Mouse (Mus musculus) forebrain, embryonic 15.5 days (tissue): ENCODE data around the gene Rac1. TPM values are rescaled to one million over a fixed set of nuclear protein-coding genes. Genes with fewer than 3 reads are reported as not detected.
"Not testable (repeated sequence)": the region's sequence is repeated elsewhere in the genome, so short reads cannot be mapped to it uniquely, and the experiment has no call there.

Source experiments
- ATAC-seq: fragments of 200-750 bp; cut with Nextera tagmentation; replicated peaks from 2 replicates; pipeline ENCODE4 v1.8.0; 2017; ENCODE audit warnings: mild to moderate bottlenecking, moderate TSS enrichment, moderate library complexity
- H3K27ac ChIP-seq: fragments of 300-500 bp; sonication (generic); replicated peaks from 2 replicates; pipeline ENCODE4 v1.5.1; 2015; ENCODE audit warnings: mild to moderate bottlenecking, inconsistent platforms
- H3K27me3 ChIP-seq: fragments of 300-500 bp; sonication (generic); 2 replicates; pipeline ENCODE4 v1.6.1; 2015; ENCODE audit warnings: inconsistent platforms
- H3K36me3 ChIP-seq: fragments of 300-500 bp; sonication (generic); 2 replicates; pipeline ENCODE4 v1.6.1; 2015; ENCODE audit warnings: mild to moderate bottlenecking, inconsistent platforms
- H3K4me1 ChIP-seq: fragments of 300-500 bp; sonication (generic); 2 replicates; pipeline ENCODE4 v1.6.1; 2015; ENCODE audit warnings: inconsistent platforms
- H3K4me2 ChIP-seq: fragments of 300-500 bp; sonication (generic); replicated peaks from 2 replicates; pipeline ENCODE4 v1.6.1; 2015; ENCODE audit warnings: mild to moderate bottlenecking, inconsistent platforms
- H3K4me3 ChIP-seq: fragments of 300-500 bp; sonication (generic); 2 replicates; pipeline ENCODE4 v1.5.1; 2015; ENCODE audit warnings: mild to moderate bottlenecking, inconsistent platforms
- H3K9ac ChIP-seq: fragments of 300-500 bp; sonication (generic); replicated peaks from 2 replicates; pipeline ENCODE4 v1.6.1; 2015; ENCODE audit warnings: mild to moderate bottlenecking, inconsistent platforms
- H3K9me3 ChIP-seq: fragments of 300-500 bp; sonication (generic); 2 replicates; pipeline ENCODE4 v1.6.1; 2016; ENCODE audit warnings: inconsistent platforms
- WGBS: fragments of 180-500 bp; shearing (Covaris S2); methylation state at CpG from one replicate; pipeline ENCODE4 v1.1.7; 2015; ENCODE audit warnings: mixed read lengths; 5-methylcytosine and 5-hydroxymethylcytosine counted together
- polyA plus RNA-seq: library from polyadenylated mRNA; unstranded; fragments of >200 nt; fragmentation: Nextera tagmentation; extraction: Ambion mirVana; gene quantifications from 2 replicates; pipeline ENCODE4 v1.2.1, GENCODE M21; 2015

The Rac1 gene
- polyA plus RNA-seq, 1 experiment from 2014 or later, result 402 TPM

DNA sequence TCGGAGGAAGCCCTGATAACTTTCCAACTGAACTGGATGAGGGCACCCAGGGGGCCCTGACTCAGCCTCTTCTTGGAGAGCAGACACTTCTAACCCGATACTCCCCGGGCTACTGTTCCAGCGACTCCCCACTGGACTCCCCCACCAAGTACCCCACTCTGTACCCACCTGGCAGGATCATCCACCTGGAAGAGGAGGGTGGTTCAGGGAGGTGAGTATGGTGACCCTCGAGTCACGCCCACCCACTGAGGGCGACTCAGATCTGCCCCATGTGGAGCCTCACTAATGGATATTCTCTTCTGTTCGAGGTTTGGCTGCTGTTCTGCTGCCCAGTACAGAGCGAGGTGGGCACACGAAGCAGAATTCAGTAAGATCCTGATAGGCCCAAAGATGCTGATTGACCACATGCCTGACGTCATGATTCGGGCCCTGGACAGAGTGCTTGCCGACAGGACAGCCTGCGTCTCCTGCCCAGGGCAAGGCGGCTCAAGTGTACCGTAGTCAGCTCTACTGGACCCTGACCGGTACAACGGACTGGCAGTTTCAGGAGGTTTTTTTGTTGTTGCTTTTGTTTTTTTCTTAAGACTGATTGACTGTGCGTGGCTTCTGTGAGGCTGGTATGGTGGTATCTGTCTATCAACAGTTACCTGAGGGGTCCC is 24.8 kb downstream of the Rac1 start:
- no peaks in the 10 kb centered on the region for H3K4me1 ChIP-seq

DNA sequence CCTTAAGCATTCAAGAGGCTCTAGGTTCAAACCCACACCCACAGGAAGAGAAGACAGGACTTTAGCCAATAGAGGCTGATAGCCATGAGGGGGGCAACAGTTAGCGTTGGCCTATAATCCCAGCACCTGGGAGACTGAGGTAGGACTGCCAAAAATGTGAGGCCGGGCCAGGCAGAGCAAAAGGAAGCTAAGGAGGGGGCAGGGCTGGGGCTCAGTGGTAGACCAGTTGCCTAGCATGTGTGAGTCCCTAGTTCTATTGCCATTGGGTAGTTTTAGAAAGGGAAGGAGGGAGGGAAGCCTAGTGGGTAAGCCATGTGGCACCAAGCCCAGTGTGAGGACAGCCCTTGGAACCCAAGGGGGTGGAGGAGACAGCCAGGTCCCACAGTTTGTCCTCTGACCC is 26.2 kb downstream of the Rac1 start:
- Histone ChIP-seq H3K36me3 (peaks cover 51% of the 10 kb centered on the region), H3K9me3 (no peaks in the 10 kb centered on the region), H3K4me3 (no peak overlapping the region), H3K4me1 (no peaks in the 10 kb centered on the region), H3K27ac (no peak overlapping the region), H3K4me2 (no peak overlapping the region), H3K27me3 (no peaks in the 10 kb centered on the region), H3K9ac (no peak overlapping the region)
- 86% methylated on average over 2 of the region's 2 CpGs for WGBS
- no peak for ATAC-seq

More for the DNA sequence above, 24.8 kb downstream of the Rac1 start:
- Histone ChIP-seq H3K4me2 (no peak overlapping the region), H3K9ac (no peak overlapping the region), H3K36me3 (peaks cover 48% of the 10 kb centered on the region), H3K4me3 (no peak overlapping the region), H3K27ac (no peak overlapping the region), H3K27me3 (no peaks in the 10 kb centered on the region), H3K9me3 (no peaks in the 10 kb centered on the region)
- 92% methylated on average over 19 of the region's 19 CpGs for WGBS
- ATAC-seq, result no peak

DNA sequence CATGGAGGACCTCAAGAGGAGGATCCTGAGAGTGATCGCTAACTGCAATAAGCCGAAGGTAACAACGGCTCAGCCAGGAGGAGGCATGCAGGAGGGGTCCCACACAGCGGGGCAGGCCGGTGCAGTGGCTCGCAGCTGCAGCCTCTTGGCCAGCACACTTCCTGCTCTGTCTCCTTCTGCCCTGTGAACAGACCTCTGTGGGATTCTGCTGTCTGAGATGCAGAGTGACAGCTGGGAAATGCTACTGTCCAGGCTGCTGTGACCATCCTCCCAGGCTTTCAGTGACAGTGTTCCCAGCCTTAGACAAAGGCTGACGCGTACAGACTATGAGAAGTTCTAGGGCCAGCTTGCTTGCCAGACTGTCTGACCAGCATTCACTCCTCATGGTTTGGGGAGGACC is 26.7 kb downstream of the Rac1 start:
- WGBS, result 94% methylated on average over 8 of the region's 8 CpGs
- no peak overlapping the region for H3K27ac ChIP-seq
- no peaks in the 10 kb centered on the region for H3K9me3 ChIP-seq
- no peak overlapping the region for H3K4me3 ChIP-seq
- no peak overlapping the region for H3K4me2 ChIP-seq
- no peak overlapping the region for H3K9ac ChIP-seq
- no peak for ATAC-seq
- peaks cover 51% of the 10 kb centered on the region for H3K36me3 ChIP-seq
- H3K4me1 ChIP-seq, result no peaks in the 10 kb centered on the region
- no peaks in the 10 kb centered on the region for H3K27me3 ChIP-seq

DNA sequence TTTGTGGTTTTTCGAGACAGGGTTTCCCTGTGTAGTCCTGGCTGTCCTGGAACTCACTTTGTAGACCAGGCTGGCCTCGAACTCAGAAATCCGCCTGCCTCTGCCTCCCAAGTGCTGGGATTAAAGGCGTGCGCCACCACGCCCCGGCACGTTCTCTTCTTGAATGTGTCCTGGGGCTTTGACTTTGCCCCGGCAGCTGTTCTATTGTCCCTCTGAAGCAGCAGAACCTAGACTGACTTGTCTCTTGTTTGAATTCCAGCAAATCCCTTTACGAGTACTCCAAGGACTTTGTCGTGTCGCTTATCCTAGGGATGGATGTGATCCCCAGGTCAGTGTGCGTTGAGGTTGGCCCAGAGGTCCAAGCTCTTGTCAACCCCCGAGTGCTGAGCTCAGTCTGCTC is 27.1 kb downstream of the Rac1 start:
- peaks cover 47% of the 10 kb centered on the region for H3K36me3 ChIP-seq
- H3K27ac ChIP-seq, H3K27me3 ChIP-seq, H3K4me2 ChIP-seq, H3K9ac ChIP-seq, H3K4me3 ChIP-seq, H3K9me3 ChIP-seq, H3K4me1 ChIP-seq, ATAC-seq: not testable (repeated sequence)
- WGBS, result 90% methylated on average over 14 of the region's 14 CpGs

DNA sequence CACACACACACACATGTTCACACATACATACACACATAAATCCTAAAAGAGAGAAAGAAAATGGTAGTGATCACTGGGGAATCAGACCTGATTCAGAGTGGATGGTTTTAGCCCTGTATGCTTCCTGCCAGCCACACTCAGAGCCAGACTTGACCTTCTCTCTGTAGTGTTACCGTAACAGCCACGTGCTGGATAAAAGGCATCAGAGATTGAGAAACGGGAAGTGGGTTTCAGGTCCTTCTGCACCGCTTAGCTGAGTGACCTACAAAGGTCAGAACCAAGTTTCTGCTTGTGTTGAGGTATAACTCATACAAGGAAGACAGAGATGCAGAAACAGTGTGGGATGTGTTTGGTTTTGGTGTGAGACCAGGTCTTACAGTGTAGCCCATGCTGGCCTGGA is 28.1 kb downstream of the Rac1 start:
- Histone ChIP-seq H3K4me1 (no peaks in the 10 kb centered on the region), H3K4me2 (no peak overlapping the region), H3K4me3 (no peak overlapping the region), H3K9ac (no peak overlapping the region), H3K9me3 (no peaks in the 10 kb centered on the region), H3K27me3 (no peaks in the 10 kb centered on the region), H3K27ac (no peak overlapping the region), H3K36me3 (peaks cover 45% of the 10 kb centered on the region)
- ATAC-seq, result no peak
- 89% methylated on average over 4 of the region's 4 CpGs for WGBS

DNA sequence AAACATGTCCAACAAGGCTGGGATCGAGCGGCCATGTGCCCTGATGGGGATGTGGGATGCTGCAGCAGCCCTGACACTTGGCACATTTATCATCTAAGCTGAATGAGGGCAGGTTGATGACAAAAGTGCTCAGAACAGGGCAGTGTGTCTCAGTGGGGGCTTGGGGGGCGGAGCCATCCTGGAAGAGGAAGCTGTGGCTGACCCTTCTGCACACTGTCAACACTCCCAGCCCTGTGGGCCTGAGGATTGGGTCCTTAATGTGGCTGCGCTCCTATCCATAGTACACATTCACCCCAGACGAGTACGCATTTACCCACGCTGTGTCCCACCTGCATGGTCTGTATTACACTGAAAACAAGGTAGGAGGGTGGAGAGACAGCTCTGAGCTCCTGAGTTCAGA is 28.6 kb downstream of the Rac1 start:
- Histone ChIP-seq H3K27ac (no peak overlapping the region), H3K9ac (no peak overlapping the region), H3K27me3 (no peaks in the 10 kb centered on the region), H3K9me3 (no peaks in the 10 kb centered on the region), H3K36me3 (peaks cover 45% of the 10 kb centered on the region), H3K4me2 (no peak overlapping the region), H3K4me1 (no peaks in the 10 kb centered on the region), H3K4me3 (no peak overlapping the region)
- WGBS, result 93% methylated on average over 7 of the region's 7 CpGs
- no peak for ATAC-seq

DNA sequence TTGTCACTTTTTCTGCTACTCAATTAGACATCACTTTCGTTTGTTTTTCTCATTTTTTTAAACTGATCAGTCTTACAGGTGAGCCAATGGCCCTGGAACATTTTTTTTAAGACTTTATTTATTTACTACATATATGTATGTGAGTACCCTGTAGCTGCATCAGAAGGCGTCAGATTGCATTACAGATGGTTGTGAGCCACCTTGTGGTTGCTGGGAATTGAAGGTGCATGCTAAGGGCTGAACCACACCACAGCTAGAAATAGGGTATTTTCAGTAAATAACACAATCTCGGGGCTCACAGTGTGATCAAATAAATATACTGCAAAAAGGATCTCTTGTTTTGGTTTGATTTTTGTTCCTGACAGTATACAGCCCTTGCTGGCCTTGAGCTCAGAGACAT is 30.4 kb downstream of the Rac1 start:
- 84% methylated on average over 3 of the region's 3 CpGs for WGBS

DNA sequence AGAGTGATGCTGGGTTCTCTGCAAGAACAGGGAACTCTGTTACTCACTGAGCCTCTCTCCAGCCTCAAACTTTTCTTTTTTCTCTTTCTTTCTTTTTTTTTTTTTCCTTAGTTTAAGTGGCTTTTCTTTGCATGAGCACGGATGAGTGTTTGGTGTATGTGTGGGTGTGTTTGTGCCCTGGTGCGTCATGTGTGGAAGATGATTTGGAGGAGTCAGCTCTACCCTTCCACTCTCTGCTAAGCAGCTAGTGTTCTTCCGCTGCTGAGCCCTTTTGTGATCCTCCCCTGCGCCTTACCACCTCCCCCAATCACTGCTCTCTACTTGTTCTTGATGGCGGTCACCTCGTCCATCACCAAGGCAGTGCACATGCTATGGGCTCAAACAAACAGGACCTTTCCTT is 32.1 kb downstream of the Rac1 start:
- Histone ChIP-seq H3K4me2 (no peak overlapping the region), H3K9me3 (no peaks in the 10 kb centered on the region), H3K27me3 (no peaks in the 10 kb centered on the region), H3K36me3 (peaks cover 31% of the 10 kb centered on the region), H3K9ac (no peak overlapping the region), H3K27ac (no peak overlapping the region), H3K4me1 (no peaks in the 10 kb centered on the region), H3K4me3 (no peak overlapping the region)
- 94% methylated on average over 6 of the region's 6 CpGs for WGBS
- ATAC-seq, result no peak

More for the DNA sequence above, 30.4 kb downstream of the Rac1 start:
- Histone ChIP-seq H3K27me3 (no peaks in the 10 kb centered on the region), H3K9me3 (no peaks in the 10 kb centered on the region), H3K36me3 (peaks cover 40% of the 10 kb centered on the region), H3K4me2 (no peak overlapping the region), H3K4me3 (no peak overlapping the region), H3K27ac (no peak overlapping the region), H3K4me1 (no peaks in the 10 kb centered on the region), H3K9ac (no peak overlapping the region)
- ATAC-seq, result no peak

DNA sequence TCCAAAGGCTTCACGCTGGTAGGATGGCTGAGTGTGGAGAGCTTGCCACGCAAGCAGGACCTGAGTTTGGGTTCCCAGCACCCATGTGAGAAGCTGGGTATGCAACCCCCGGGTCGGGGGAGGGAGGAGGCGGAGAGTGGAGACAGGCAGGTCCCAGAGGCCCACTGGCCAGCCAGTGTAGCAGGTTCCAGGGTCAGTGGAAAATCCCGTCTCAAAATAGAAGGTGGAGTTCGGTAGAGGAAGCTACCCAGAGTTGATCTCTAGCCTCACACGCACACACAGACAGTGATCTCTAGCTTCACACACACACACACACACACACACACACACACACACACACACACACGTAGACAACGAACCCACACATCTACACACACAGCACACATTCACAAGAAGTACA is 34.7 kb downstream of the Rac1 start:
- Histone ChIP-seq H3K4me1 (no peaks in the 10 kb centered on the region), H3K4me3 (no peak overlapping the region), H3K27ac (no peak overlapping the region), H3K36me3 (peaks cover 38% of the 10 kb centered on the region), H3K27me3 (no peaks in the 10 kb centered on the region), H3K9ac (no peak overlapping the region), H3K9me3 (no peaks in the 10 kb centered on the region), H3K4me2 (no peak overlapping the region)
- 93% methylated on average over 9 of the region's 10 CpGs for WGBS
- ATAC-seq, result no peak

DNA sequence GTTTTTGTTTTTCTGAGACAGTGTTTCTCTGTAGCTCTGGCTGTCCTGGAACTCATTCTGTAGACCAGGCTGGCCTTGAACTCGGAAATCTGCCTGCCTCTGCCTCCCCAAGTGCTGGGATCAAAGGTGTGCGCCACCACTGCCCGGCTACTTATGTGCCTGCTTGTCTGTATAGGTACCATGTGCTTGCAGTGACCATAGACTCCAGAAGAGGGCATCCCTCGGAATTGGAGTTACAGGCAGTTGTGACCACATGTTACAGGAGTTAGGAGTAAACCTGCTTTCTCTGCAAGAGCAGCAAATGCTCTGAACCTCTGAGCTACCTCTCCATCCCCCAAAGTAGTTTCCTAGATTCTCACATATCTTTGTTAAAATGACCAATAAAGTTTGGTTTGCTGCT is 36.1 kb downstream of the Rac1 start:
- no peak overlapping the region for H3K27ac ChIP-seq
- no peak overlapping the region for H3K4me3 ChIP-seq
- ATAC-seq, result no peak
- H3K9ac ChIP-seq, result no peak overlapping the region
- 86% methylated on average over 4 of the region's 4 CpGs for WGBS
- H3K4me2 ChIP-seq, result no peak overlapping the region
- H3K27me3 ChIP-seq, result no peaks in the 10 kb centered on the region
- no peaks in the 10 kb centered on the region for H3K4me1 ChIP-seq
- H3K36me3 ChIP-seq, result peaks cover 38% of the 10 kb centered on the region
- H3K9me3 ChIP-seq, result no peaks in the 10 kb centered on the region

DNA sequence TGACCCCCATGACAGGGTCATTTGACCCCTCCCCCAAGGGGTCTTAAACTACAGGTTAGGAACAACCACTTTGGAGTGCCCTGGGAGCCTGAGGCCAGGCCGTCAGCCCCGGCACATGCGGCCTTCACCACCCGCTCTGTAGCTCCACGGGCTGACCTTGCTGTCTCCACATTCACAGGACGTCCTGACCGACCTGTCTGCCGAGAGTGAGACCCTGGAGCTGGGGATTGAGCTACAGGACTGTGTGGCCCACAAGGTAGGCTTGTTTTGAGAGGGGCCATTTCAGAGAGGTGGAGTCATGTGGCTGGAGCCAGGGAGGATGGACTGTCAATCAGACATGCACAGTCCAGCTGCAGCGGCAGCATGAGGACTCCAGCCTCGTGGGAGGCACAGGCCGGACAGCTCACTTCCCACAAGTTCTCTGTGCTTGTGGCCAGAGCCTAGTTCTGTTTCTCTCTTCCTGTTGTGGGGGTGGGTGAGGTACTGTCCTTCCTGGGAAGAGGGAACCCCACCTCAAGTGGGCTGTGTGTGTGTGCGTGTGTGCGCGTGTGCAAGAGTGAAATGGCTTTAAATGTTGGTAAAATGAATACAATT is 38.0 kb downstream of the Rac1 start:
- no peak overlapping the region for H3K27ac ChIP-seq
- 93% methylated on average over 14 of the region's 14 CpGs for WGBS
- peaks cover 48% of the 10 kb centered on the region for H3K36me3 ChIP-seq
- H3K9ac ChIP-seq, result no peak overlapping the region
- H3K27me3 ChIP-seq, result no peaks in the 10 kb centered on the region
- no peak overlapping the region for H3K4me3 ChIP-seq
- no peak for ATAC-seq
- H3K9me3 ChIP-seq, result no peaks in the 10 kb centered on the region
- H3K4me2 ChIP-seq, result no peak overlapping the region
- H3K4me1 ChIP-seq, result no peaks in the 10 kb centered on the region

DNA sequence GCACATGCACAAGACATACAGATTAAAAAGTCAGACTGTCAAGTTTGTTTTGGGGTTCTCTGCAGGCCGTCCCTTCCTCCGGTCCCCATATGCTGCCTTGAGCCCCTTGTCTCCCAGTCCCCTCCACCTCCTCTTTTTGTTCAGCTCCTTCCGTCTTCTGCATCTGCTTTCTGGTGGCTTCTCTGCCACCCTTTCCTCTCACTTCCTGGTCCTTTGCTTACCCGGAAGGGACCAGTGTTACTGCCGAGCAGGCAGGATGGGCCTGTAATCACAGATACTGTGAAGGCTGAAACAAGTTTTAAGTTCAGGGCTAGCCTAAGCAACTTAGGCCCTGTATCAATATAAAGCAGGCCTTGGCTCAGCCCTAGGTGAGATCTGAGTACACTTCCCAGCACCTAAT is 39.8 kb downstream of the Rac1 start:
- H3K36me3 ChIP-seq, result peaks cover 44% of the 10 kb centered on the region
- no peaks in the 10 kb centered on the region for H3K27me3 ChIP-seq
- no peak overlapping the region for H3K9ac ChIP-seq
- WGBS, result 93% methylated on average over 5 of the region's 5 CpGs
- no peak overlapping the region for H3K27ac ChIP-seq
- no peaks in the 10 kb centered on the region for H3K9me3 ChIP-seq
- no peaks in the 10 kb centered on the region for H3K4me1 ChIP-seq
- no peak overlapping the region for H3K4me3 ChIP-seq
- no peak overlapping the region for H3K4me2 ChIP-seq
- ATAC-seq, result no peak

DNA sequence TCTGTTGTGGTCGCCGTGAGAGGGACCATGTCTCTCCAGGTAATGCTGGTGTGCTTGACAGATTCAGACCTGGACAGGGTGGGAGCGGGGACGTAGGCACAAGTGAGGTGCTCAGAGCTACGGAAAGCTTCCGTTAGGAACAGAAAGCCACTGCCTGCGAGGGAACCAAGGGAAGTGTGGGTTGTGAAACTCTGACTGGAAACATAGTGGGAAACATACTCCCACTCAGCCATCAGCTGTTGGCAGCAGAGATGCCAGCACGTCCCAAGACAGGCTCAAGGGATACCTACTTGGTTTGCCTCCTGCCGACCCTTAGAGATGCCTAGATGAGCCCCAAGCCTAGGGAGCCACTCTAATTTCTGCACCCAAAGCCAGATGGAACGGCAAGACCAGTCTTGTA is 40.6 kb downstream of the Rac1 start:
- H3K9ac ChIP-seq, result no peak overlapping the region
- H3K27me3 ChIP-seq, result no peaks in the 10 kb centered on the region
- 95% methylated on average over 10 of the region's 10 CpGs for WGBS
- no peak for ATAC-seq
- H3K4me1 ChIP-seq, result no peaks in the 10 kb centered on the region
- H3K27ac ChIP-seq, result no peak overlapping the region
- no peak overlapping the region for H3K4me2 ChIP-seq
- H3K4me3 ChIP-seq, result no peak overlapping the region
- H3K36me3 ChIP-seq, result peaks cover 40% of the 10 kb centered on the region
- no peaks in the 10 kb centered on the region for H3K9me3 ChIP-seq
